Mouse (Mus musculus) regulatory T cell (primary cell): ENCODE measurements around the gene Castor2.

Experiments
- in situ Hi-C: fragments of 300-600 bp; cut with MboI, MseI; formaldehyde crosslinking; loops from one replicate; pipeline ENCODE4 v1.15.1; 2025; ENCODE audit warnings: high pct_unique_total_duplicates

Gene Castor2

DNA sequence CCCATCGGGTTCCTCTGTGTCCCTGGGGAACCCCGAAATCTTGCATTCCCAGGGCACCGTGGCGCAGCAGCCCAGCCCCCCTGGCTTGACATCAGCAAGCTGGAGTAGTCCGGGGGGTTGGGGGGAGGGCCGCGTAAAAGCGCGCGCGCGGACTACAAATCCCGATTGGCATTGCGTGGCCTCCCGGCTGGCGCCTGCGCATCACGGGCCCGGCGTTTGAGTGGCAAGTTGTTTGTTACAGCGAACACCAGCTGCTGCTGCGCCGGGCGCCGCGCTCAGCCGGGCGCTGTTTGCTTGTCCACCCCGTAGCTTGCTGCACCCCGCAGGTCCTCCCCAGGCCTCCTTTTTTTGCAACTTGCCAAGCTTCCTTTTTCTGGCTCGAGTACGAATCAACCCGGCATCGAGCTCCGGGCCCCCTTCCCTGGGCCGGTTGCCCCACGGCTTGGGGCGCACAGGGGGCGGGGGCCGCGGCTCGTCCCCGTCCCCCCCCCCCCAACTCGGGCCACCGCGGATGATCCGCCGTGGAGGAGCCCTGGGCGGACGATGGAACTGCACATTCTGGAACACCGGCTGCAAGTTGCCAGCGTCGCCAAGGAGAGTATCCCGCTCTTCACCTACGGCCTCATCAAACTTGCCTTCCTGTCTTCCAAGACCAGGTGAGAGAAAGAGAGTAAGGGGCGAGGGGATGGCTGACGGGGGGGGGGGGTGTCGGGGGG lies at the start of gene Castor2:
Castor2 (plus strand) TSS at position 216 of the 716 bp plus-strand sequence.
- in situ Hi-C loops: no loop called here

DNA sequence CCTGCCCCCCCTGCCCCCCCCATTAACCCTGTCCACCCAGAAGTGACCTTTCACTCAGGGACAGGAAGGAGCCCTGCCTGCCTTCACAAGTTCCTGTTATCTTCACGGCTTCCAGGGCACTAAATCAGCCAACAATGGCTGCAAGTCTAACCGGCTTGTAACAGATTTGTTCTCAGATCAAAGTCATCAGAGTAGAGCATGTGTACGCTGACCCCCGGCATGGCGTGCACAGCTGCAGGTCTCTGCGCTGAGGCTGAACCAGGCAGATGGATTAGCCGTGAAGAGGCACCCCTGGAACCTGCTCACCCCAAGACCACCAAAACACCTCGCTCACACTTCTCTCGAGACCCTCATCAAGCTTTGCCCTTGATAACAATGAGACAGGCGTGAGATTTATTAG lies 48.8 kb upstream of the Castor2 start:
- in situ Hi-C loops: no loop called here

DNA sequence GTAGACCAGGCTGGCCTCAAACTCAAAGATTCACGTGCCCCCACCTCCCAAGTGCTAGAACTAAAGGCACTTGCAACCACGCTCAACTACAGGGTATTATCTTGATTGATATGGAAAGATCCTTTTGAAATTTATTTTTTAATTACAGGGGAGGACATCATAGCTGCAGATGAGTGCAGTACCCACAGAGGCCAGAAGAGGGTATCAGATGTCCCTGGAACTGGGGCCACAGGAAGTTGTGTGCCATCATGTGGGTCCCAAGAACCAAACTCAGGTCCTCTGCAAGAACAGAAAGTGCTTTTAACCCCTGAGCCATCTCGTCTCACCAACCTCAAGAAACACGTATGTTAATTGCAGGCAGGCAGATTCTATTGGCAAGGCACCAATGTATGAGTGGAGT lies 46.9 kb upstream of the Castor2 start:
- in situ Hi-C loops: no loop called here

DNA sequence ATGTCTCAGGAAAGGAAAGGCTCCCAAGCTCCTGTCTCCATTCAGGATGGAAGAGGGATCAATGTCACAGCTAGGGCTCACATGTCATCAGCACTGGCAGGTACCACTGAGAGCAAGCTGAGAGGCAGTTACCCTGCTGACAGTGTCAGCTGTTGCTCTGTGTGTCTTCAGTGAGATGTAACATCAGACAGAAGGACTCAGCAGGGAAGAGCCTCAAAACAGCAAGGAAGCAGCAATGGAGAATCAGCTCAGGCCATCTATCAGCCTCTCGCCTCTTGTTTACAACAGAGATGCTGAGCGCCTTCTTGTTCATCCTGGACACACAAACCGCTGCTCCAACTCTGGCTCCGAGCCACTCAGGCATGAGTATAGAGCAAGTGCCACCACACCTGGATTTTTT lies 45.0 kb upstream of the Castor2 start:
- in situ Hi-C loops: no loop called here

DNA sequence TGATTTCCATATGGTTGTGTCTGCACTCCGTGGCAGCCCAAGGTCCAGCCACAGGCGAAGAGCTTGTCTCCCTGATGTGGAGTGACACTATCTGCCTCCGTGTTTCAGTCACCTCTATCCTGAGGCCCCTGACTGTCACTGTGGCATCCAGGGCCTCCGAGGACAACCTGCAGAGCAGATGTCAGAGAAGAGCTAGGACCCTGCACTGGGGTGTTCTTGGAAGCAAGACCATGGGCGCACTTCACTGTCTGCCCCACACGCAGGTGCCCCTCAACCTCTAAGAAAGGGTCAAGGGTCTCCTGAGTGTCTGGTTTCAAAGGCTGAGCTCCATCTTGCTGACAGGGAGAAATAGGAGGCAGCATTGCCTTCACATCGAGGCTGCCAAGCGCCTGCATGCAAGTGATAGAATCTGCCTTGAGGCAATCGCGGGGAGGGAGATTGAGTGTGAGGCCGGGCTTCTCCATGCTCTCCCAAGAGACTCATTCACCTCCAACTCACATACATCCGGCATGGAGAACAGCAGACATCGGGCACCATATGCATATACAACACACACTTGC lies 40.6 kb upstream of the Castor2 start:
- in situ Hi-C loops: no loop called here

DNA sequence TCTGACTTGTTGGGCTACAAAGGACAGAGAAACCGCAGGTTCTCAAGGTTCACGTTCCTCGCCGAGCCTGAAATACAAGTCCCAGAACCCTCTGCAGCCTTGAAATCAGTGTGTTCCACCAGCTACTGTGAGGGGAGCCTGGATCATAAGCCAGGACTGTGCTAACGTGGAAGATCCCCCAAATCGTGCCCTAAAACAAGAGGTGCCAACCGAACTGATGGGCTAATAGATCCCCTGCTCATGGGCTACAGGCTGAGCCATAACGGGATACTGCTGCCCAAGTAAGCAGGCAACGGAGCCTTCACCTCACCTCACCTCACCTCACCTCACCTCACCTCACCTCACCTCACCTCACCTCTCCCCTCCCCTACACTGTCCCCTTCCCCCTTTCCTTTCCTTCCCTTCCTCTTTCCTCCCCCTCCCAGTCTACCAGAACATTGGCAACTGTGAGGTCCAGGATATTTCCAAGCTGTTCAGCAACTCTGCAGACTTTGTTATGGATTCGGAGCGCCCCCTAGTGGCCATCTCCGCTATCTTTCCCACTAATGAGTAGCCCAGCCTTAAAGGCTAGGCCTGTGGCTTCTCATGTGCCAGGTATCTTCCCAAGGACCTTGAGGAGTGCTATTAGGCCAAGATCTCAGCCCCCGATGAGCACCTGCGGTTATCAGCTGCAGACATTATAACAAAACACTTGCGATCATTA lies 36.0 kb upstream of the Castor2 start:
- in situ Hi-C loops: no loop called here

DNA sequence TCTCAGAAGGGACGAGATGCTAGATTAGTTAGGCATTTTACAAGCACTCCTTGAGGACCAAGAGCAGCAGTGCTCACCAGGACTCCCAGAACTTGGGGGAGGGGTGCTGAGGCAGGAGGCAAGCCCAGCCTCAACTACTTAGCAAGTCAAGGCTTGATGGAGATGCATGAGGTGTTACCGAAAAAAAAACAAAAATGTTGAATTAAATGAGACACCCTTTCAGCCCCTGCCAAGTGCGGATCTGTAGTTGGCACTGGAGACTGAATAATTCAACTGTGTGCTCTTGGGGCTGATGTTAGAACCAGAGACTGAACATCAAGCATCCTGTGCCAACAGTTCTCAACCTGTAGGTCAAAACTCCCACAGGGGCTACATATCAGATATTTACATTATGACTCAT lies 33.2 kb upstream of the Castor2 start:
- in situ Hi-C loops: no loop called here

DNA sequence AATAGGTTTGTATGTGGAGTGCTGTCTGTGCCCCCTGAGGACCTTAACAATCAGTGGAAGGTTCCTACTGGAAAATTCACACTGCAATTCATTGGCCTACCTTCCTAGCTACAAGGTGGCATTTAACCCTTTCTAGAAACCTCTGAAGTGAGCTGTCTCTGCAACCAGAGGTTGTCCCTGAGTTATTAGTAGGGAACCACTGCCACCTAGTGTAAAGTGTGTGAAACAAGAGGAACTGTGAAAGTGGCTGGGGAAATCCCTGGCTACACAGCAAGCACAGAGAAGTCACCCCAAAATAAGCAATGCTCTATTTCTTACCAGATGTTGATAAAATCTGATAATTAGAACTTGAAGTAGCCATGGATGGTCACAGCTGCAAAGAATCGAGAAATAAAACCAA lies 31.6 kb upstream of the Castor2 start:
- in situ Hi-C loops: no loop called here

DNA sequence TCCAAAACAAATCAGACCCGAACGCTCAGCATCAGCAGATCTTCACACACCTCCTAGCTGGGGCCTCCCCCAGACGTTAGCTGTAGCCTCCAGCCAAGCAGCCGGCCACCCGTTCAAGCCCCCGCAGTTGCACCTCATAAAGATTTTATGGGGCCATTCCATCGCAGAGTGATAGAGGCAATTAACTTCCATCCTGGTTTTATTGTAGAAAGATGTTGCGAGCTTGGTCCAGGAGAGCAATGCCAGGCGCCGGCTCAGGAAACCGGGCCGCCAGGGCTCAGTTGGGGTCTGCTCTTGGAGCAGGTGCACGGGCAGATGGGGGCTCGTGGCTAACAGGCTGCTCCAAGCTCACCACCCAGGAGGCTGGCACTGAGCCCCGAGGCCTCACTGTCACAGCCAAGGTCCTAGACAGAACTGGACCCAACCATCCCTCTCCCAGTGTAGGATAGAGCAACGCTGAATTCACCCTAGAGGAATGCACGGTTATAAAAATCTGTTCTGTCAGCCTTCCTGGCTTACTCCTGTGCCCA lies 25.9 kb upstream of the Castor2 start:
- in situ Hi-C loops: no loop called here

DNA sequence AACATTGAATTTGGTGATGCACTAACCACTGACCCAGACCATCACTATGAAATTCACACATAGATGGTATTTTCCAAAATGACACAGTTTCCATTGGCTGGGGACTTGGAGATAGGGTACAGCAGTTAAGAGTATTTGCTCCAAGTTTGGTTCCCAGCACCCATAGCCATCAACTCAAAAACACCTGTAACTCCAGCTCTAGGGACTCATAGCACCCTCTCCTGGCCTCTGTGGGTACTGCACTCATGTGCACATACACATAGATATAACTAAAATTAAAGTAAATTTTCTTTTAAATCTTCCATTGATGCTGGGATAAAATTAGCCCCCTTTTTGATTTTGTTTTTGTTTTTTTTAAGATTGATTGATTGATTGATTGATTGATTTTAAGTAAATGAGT lies 25.1 kb upstream of the Castor2 start:
- in situ Hi-C loops: no loop called here

DNA sequence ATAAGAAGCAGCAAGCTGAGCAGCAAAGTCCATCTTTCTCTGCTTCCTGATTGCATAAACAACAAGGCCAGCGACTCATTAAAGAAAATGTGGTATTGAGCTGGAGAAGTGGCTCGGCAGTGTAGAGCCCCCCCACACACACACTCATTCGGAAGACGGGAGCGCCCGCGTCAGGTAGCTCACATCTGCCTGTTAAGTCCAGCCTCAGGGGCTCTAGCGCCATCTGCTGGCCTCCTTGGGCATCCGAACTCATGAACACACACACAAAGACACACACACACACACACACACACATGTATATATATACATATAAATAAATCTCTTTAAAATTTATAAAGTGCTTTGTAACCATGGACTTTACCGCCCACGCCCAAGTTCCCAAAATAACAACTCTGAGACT lies 23.3 kb upstream of the Castor2 start:
- in situ Hi-C loops: no loop called here

DNA sequence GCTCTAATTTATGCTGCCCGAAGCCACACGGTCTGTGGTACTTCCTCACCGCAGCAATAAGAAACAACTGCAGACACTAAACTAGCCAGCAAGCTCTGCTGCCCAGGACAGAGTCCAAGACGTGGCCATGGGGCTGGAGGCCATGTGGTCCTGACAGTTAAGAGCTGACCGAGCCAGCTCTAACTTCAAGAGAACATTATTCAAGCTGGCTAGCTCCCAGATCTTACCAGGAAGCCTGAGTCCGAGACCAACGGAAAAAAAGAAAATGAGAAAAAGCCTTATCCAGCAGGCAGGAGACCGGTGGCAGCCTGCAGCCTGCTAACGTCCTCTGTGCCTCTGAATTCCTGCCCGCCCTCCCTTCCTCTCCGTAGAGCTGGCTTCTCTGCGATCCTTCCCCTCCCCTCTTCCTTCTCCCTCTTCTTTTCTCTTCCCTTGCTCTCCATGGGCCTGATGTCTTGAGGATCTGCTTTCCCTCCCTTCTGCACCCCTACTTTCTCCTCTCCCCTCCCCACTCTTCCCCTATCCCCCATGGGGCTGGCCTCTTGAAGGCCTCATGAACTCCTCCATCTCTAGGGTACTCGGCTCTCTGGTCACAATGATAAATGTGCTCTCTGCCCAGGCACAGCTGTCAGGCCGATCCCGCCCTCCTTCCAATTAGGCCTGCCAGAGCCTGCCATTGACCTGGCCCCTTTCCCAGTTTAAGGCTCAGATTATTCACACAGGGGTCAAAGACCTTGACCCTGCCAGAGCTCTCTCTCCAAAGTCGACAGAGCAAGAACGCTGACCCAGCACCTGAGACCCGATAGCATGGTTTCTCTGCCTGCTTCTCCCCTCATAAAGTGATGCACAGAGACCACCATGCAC lies 18.6 kb upstream of the Castor2 start:
- in situ Hi-C loops: no loop called here

DNA sequence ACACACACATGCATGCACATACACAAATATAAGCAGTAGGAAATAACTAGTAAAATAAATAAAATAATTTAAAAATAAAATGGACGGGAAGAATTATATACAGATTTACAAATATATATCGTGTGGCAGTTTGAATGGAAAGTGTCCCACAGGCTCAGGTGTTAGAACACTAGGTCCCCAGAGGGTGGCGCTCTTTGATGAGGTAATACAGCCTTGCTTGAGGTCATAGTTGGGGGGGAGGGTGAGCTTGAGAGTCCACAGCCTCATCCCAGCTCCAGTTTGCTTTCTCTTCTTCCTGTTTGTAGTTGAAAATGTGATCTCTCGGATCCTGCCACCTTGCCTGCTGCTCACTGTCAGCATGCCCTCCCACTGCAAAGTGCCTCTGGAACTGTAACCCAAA lies 14.3 kb upstream of the Castor2 start:
- in situ Hi-C loops: no loop called here

DNA sequence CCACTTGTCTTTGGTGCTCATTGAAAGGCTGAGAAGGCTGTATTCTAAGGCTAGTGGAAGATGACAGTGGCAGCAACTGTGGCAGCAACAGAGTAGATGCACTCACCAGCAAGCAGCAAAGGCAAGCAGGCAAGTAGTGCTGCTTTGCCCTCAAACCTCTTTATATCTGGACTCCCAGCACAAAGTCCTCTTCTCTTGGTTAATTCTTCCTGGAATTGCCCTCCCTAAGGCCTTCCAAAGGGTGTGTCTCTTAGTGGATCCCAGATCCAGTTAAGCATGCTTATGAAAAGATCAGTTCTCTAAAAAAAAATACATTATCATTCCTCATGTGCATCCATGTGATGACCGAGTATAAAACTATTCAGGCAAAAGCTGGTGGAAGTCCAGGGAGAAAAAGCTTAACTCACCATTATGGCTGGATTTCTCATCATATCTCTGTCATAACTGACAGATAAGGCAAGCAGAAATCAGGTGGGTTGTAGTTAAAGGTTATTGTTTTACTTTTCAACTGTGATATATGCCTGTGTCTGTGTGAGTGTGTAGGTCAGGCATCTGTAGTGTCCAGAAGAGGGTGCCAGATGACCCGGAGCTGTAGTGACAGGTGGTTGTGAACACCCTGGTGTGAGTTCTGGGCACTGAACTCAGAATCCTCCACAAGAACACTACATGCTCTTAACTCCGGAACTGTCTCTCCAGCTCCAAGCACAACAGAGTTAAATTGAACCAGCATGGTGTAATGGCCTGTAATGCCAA lies 13.4 kb upstream of the Castor2 start:
- in situ Hi-C loops: no loop called here

DNA sequence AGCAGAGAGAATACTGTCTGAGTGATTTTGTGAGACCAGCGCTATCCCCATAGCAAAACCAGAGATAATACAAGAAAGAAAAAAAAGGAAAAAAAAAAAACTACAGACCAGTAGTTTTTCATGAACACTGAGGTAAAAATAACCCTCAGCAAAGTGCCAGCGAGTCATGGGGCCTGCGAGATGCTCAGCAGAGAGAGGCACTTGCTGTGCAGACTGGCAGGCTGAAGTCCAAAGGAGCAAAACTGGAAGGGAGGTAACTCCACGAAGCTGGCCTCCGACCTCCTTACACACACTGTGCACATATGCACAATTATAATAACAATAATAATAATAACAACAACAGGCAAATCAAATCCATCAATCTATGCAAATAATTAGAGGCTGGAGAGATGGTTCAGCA lies 12.3 kb upstream of the Castor2 start:
- in situ Hi-C loops: no loop called here

DNA sequence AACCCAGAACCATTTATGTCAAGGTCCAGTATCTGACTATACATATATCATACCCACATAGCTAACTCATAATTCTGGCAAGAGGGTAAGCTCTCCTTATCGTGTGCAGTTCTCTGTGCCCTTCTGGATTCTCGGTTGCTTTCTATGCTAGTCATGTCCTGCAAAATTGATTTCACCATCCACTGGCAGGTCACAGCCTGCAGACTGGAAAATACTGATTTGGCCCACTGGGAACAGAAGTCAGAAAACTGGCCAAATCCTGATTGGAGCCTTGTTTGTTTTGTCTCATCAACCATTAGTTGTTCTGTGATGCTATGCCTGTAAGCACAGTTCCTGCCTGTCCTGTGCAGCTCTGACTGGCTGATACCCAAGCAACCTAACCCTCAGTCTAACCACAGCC lies 3.7 kb upstream of the Castor2 start:
- in situ Hi-C loops: no loop called here

DNA sequence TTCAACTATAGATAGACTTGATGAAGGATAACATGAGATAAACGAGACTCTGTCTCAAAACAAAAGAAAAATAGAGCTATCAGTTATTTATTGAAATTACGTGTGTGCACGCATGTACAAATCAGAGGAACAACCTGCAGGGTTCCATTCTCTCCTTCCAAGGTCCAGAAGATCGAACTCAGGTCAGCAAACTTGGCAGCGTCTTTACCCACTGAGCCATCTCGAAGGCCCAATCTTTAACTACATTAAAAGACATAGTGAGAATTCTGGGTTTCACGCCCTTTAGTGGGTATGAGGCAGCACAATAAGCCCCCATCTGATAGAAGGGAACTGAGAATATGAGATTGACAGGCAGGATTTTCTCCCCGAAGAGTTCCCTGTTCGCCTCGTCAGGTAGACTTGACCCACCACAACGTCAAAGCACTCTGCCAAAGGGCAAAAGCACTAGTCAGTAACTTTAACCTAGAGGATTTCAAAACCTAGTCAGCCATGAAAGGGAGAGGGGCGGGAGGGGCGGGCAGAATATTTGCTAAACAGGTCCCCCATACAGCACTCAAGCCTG lies 1.1 kb upstream of the Castor2 start:
- in situ Hi-C loops: no loop called here

DNA sequence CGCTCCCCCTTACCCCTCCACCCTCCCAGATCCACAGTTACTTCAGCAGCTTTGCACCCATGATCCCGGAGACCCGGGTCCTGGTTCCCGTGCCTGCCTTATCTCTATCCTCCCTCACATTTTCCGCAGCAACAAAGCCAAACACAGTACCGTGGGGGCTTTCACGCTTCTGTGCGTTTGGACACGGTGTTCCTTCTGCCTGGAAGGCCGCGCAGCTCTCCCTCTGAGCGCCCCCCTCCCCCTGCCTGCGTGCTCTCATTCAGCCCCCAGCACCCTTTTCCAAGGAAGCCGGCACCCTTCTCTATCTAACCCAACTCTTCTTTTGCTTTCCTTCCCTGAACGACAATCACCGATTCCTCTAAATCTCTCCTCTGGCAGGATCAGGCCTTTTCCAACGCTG lies 535 bp upstream of the Castor2 start:
- in situ Hi-C loops: no loop called here

DNA sequence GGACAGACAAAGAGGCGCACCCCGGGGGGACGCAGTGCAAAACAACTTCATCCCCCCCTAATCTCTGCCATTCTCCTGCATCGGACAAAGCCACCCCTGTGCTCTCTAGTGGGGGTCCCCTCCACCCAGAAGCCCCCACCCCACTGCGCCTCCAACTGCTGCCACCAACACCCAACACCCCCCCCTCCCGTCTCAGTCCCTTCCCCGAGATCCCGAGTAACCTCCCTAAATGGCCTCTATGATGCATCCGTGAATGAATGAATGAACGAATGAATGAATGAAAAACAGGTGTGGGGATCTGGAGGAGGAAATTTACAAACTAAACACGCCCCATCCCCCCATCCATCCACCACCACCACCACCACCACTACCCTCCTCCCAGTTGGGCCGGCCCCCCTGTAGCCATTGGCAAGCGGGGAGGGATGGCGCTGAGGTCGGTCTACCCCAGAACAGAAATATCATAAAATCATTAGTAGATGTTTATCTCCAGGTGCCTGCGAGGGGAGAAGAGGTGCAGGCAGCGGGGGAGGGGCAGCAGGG lies 791 bp downstream of the Castor2 start:
- in situ Hi-C loops: no loop called here

DNA sequence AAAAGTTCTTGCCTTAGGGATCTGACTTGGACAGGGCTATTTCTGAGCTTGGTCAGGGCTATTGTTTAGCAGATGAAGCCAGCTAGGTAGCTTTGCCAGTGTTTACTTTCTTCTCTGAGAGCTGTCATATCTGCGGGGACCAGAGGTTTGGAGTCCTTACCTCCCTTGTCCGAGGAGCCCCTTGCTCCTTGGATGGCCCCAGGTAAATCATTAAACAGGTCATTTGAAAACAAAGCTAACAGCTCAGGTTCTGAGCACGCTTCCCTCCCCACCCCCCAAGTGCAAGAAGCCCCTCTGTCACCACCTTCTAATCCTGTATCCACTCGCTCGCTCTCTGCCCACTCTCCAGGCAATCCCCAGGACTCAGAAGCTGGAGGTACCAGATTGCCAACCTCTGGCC lies 1.8 kb downstream of the Castor2 start:
- in situ Hi-C loops: no loop called here

DNA sequence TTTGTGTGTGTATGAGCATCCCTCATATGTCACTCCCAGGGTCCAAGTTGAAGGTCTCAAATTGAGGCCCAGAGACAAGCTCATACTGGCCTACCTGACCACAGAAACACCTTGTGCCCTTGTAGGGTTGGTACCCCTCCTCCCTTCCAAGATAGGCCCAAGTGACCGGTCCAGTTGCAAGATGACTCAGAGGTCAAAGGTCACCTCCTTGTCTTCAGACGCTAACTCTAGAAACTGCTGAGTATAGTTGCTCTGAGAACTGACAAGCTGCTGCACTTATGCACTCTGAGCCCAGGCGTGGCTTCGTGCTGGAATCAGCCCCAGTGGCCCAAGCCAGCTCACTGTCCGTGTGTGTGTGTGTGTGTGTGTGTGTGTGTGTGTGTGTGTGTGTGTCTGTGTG lies 2.4 kb downstream of the Castor2 start:
- in situ Hi-C loops: no loop called here
